Mouse (Mus musculus) macrophage (primary cell): ENCODE results near the gene Gm10273. TPM values are rescaled to one million over a fixed set of nuclear protein-coding genes. Genes with fewer than 3 reads are reported as not detected.
"Not testable (repeated sequence)": the region's sequence is repeated elsewhere in the genome, so short reads cannot be mapped to it uniquely, and the experiment has no call there.

ENCODE experiments used
- H3K27ac ChIP-seq: fragments of 350-480 bp; formaldehyde crosslinking; 2 replicates; pipeline ENCODE4 v1.9.0; 2021
- H3K36me3 ChIP-seq: fragments of 350-480 bp; formaldehyde crosslinking; 2 replicates; pipeline ENCODE4 v1.9.0; 2021; ENCODE audit errors: inconsistent target
- H3K4me3 ChIP-seq: fragments of 350-480 bp; formaldehyde crosslinking; 2 replicates; pipeline ENCODE4 v1.9.0; 2021; ENCODE audit errors: inconsistent target
- H3K79me2 ChIP-seq: fragments of 350-480 bp; formaldehyde crosslinking; 2 replicates; pipeline ENCODE4 v1.9.0; 2021; ENCODE audit errors: inconsistent target
- WGBS: methylation state at CpG from one replicate; pipeline ENCODE4 v1.1.7; 2026; ENCODE audit warnings: inconsistent platforms; ENCODE audit not compliant: missing documents; 5-methylcytosine and 5-hydroxymethylcytosine counted together
- polyA plus RNA-seq: library from polyadenylated mRNA; stranded (reverse); fragments of 250-400 nt; gene quantifications from 3 replicates; pipeline ENCODE4 v1.2.4, GENCODE M21; 2018; ENCODE audit warnings: inconsistent platforms

Gene Gm10273
- polyA plus RNA-seq, 1 experiment from 2014 or later, result 7.0 TPM

- WGBS, result 96% methylated on average over 10 of the region's 10 CpGs
- no peak overlapping the region for H3K4me3 ChIP-seq
- H3K36me3 ChIP-seq, result peaks cover 15% of the 10 kb centered on the region
- no peaks in the 10 kb centered on the region for H3K79me2 ChIP-seq
- H3K27ac ChIP-seq, result no peak overlapping the region
Measured at GRCm38 (mm10) chr10:59377906-59378305, 17.5 kb upstream of the Gm10273 start.

DNA sequence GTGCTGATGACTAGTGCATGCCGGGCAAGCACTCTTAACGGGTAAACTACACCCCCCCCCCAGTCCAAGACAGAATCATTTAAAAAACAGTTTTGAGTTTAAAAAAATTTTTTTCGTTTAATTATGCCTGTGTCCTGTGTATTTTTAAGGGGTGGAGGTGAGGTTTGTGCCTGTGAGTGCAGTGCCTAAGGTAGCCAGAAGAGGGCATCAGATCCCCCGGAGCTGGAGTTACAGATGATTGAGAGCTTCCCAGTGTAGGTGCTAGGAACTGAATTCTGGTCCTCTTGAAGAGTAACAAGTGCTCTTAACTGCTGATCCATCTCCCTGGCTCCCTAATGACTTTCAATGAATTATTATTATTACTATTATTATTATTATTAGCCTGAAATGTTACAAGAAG lies 16.7 kb upstream of the Gm10273 start:
- WGBS, result 93% methylated on average over 4 of the region's 4 CpGs
- H3K4me3 ChIP-seq, result no peak overlapping the region
- H3K79me2 ChIP-seq, result no peaks in the 10 kb centered on the region
- peaks cover 7% of the 10 kb centered on the region for H3K36me3 ChIP-seq
- H3K27ac ChIP-seq, result no peak overlapping the region

GRCm38 (mm10) chr10:59379927-59380326 lies 15.5 kb upstream of the Gm10273 start:
- H3K27ac ChIP-seq, result no peak overlapping the region
- whole genome bisulfite sequencing, result 52% methylated on average over 3 of the region's 3 CpGs
- no peak overlapping the region for H3K4me3 ChIP-seq
- H3K36me3 ChIP-seq, result no peaks in the 10 kb centered on the region
- no peaks in the 10 kb centered on the region for H3K79me2 ChIP-seq

DNA sequence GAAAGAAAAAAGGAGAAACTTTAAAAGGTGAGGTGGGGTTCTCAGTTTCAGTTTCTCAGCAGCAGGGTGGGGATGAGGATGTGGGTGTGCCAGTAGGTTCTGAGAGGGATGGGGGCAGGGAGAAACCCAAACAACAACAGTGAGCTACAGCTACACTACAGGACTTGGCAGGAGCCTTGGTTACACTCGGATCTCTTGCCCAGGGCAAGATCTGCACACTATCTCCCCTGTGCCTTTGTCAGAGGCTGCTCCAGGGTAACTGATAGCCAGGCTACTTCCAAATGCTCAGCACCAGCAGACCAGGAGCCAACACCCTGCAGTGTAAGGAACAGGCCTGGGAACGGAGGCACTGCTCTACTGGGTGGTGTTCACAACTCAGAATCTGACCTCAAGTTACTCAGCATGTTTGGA lies 15.0 kb upstream of the Gm10273 start:
- H3K36me3 ChIP-seq, result no peaks in the 10 kb centered on the region
- no peaks in the 10 kb centered on the region for H3K79me2 ChIP-seq
- no peak overlapping the region for H3K27ac ChIP-seq
- no peak overlapping the region for H3K4me3 ChIP-seq
- 85% methylated on average over 2 of the region's 2 CpGs for WGBS

DNA sequence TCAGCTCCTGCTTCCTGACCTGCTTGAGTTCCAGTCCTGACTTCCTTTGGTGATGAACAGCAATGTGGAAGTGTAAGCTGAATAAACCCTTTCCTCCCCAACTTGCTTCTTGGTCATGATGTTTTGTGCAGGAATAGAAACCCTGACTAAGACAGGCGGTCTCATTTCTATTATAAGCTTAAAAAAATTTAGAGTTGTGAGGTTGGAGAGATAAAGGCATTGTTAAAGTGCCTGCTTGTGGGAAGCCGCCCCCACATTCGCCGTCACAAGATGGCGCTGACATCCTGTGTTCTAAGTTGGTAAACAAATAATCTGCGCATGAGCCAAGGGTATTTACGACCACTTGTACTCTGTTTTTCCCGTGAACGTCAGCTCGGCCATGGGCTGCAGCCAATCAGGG lies 13.9 kb upstream of the Gm10273 start:
- H3K4me3 ChIP-seq, H3K27ac ChIP-seq, H3K79me2 ChIP-seq, H3K36me3 ChIP-seq: not testable (repeated sequence)
- WGBS, result 100% methylated on average over 1 of the region's 10 CpGs

- Histone ChIP-seq H3K27ac (no peak overlapping the region), H3K79me2 (no peaks in the 10 kb centered on the region), H3K4me3 (no peak overlapping the region), H3K36me3 (no peaks in the 10 kb centered on the region)
- WGBS, result 95% methylated on average over 6 of the region's 8 CpGs
Measured at GRCm38 (mm10) chr10:59386951-59387350, 8.5 kb upstream of the Gm10273 start.

GRCm38 (mm10) chr10:59389652-59390051 lies 5.8 kb upstream of the Gm10273 start:
- Histone ChIP-seq H3K36me3 (no peaks in the 10 kb centered on the region), H3K79me2 (no peaks in the 10 kb centered on the region), H3K4me3 (no peak overlapping the region), H3K27ac (no peak overlapping the region)
- 57% methylated on average over 3 of the region's 3 CpGs for WGBS

DNA sequence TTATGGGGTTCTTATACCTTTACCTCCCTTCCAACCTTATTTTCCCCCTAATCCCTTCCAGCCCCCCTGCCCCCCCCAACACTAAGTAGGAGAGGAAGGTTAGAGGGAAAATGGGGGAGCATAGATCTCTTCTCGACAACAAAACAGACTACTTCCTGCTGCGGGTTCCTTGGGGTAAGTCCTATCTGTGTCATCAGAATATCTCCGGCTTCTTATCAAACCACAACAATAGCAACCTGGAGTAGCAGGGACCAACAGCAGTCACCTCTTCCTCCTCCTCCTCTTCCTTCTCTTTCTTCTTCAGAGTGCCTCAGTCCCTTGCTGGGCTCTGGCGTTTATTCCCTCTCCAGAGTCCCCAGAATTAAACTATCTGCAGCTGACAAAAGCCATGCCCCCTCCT lies 3.5 kb upstream of the Gm10273 start:
- H3K27ac ChIP-seq, result no peak overlapping the region
- no peaks in the 10 kb centered on the region for H3K36me3 ChIP-seq
- H3K79me2 ChIP-seq, result no peaks in the 10 kb centered on the region
- WGBS, result 15% methylated on average over 4 of the region's 4 CpGs
- H3K4me3 ChIP-seq, result no peak overlapping the region

- H3K36me3 ChIP-seq, result no peaks in the 10 kb centered on the region
- no peak within 1 kb of the TSS for H3K27ac ChIP-seq
- H3K79me2 ChIP-seq, result no peaks in the 10 kb centered on the region
- no peak within 1 kb of the TSS for H3K4me3 ChIP-seq
- 82% methylated on average over 21 of the region's 21 CpGs for WGBS
Measured at GRCm38 (mm10) chr10:59402899-59403792, 7.7 kb downstream of the Gm10273 start, which contains the start of gene Pla2g12b. Pla2g12b (plus strand) TSS chr10:59403660.

DNA sequence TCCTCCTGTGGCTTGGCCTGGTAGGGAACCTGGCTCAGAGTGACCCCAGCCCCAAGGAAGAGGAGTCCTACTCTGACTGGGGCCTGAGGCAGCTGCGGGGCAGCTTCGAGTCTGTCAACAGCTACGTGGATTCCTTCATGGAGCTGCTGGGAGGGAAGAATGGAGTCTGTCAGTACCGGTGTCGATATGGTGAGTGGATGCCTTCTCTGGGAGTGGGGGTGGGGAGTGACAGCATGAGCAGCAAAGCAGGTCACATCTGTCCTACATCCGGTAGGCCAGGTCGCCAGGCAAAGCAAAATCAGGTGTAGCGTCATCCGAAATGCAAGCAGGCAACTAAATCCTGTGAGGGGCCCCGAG lies 8.3 kb downstream of the Gm10273 start:
- Histone ChIP-seq H3K79me2 (no peaks in the 10 kb centered on the region), H3K4me3 (no peak overlapping the region), H3K27ac (no peak overlapping the region), H3K36me3 (no peaks in the 10 kb centered on the region)
- WGBS, result 92% methylated on average over 10 of the region's 10 CpGs

DNA sequence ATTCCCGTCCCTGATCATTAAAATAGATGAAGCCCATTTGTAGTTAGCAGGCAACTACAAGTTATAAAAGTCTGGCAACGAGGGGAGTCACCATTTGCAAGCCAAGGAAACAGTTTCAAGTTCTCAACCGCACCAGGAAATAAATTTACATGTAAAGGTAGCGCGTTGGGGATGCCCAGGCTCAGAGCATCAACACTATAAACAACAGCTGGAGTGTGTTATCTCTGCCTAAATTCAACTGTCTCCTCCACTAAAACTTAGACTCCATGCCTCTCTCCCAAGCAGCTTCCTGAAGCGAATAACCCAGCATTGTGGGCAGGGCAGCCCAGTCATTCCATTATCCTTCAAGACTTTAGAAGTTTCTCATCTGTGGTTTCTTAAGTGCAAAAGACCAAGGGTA lies 13.1 kb downstream of the Gm10273 start:
- no peak overlapping the region for H3K27ac ChIP-seq
- H3K4me3 ChIP-seq, result no peak overlapping the region
- H3K36me3 ChIP-seq, result no peaks in the 10 kb centered on the region
- WGBS, result 54% methylated on average over 6 of the region's 6 CpGs
- no peaks in the 10 kb centered on the region for H3K79me2 ChIP-seq

- Histone ChIP-seq H3K36me3 (no peaks in the 10 kb centered on the region), H3K79me2 (no peaks in the 10 kb centered on the region), H3K27ac (no peak overlapping the region), H3K4me3 (no peak overlapping the region)
- WGBS, result 79% methylated on average over 12 of the region's 12 CpGs
Measured at GRCm38 (mm10) chr10:59410264-59410663, 14.8 kb downstream of the Gm10273 start.

DNA sequence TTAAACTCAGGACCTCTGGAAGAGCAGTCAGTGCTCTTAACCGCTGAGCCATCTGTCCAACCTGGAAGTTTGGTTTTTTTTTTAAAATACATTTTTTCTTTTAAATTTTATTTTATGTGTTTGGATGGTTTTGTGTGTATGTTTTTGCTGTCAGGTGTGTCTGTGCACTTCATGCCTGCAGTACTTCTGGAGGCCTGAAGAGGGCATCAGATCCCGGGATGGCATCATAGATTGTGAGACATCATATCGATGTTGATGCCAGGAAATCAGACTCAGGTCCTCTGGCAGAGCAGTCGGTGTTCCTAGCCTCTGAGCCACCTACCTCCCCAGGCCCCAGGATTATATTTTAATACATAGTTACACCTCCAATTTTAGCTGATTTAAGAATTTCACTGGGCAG lies 18.3 kb downstream of the Gm10273 start:
- Histone ChIP-seq H3K27ac (no peak overlapping the region), H3K4me3 (no peak overlapping the region), H3K36me3 (no peaks in the 10 kb centered on the region), H3K79me2 (no peaks in the 10 kb centered on the region)
- WGBS, result 90% methylated on average over 3 of the region's 4 CpGs

- Histone ChIP-seq H3K36me3 (no peaks in the 10 kb centered on the region), H3K4me3 (no peak overlapping the region), H3K27ac (no peak overlapping the region), H3K79me2 (no peaks in the 10 kb centered on the region)
- WGBS, result 85% methylated on average over 3 of the region's 3 CpGs
Measured at GRCm38 (mm10) chr10:59416623-59417022, 21.2 kb downstream of the Gm10273 start.

GRCm38 (mm10) chr10:59419516-59419915 lies 24.1 kb downstream of the Gm10273 start:
- Histone ChIP-seq H3K36me3 (no peaks in the 10 kb centered on the region), H3K4me3 (no peak overlapping the region), H3K27ac (no peak overlapping the region), H3K79me2 (no peaks in the 10 kb centered on the region)
- 64% methylated on average over 4 of the region's 4 CpGs for WGBS

DNA sequence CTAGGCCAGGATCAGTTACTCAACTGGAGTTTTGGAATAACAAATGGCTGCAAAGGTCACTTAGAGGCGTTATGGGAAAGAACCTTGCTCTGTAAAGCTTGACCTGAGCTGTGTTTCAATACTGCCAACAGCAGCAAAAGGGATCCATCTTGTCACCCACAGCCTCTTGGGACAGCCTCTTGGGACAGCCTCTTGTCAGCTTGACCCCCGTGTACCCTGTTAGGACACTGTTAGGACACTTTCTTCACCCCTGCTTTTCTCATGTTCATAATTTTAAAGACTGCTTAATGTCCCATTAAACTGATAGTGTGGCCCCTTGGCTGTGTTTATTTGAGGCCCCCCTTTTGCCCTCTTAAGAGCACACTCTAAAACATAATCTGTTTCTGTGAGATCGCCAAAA lies 29.0 kb downstream of the Gm10273 start:
- WGBS, result 93% methylated on average over 3 of the region's 3 CpGs

More for the DNA sequence above, 29.0 kb downstream of the Gm10273 start:
- H3K27ac ChIP-seq, result no peak overlapping the region
- H3K79me2 ChIP-seq, result no peaks in the 10 kb centered on the region
- H3K36me3 ChIP-seq, result no peaks in the 10 kb centered on the region
- no peak overlapping the region for H3K4me3 ChIP-seq
